Mouse (Mus musculus): ENCODE measurements around the gene Rpl7a. TPM values are rescaled to one million over a fixed set of nuclear protein-coding genes. Genes with fewer than 3 reads are reported as not detected.

Gene Rpl7a
- polyA plus RNA-seq, 1 experiment: 980 TPM

DNA sequence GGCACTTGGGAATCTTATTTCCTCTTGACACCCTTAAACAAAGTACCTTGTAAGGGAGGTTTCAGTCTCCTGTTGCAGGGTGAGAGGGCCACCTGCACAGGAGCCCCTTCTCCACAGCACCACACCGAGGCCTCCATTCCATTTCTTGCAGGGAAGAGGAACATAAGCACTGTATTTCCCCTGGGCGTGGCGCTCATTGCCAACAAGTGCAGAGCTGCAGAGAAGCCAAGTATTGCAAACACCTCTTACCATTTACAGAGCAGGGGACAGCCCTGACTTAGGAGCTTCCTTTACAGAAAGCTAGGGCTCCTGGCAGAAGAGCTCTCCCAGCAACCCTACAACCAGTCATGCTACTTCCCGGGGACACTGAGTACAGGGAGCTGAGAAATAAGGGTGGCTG lies 41.6 kb downstream of the Rpl7a start:
- 66% methylated on average over 4 of the region's 4 CpGs for WGBS

DNA sequence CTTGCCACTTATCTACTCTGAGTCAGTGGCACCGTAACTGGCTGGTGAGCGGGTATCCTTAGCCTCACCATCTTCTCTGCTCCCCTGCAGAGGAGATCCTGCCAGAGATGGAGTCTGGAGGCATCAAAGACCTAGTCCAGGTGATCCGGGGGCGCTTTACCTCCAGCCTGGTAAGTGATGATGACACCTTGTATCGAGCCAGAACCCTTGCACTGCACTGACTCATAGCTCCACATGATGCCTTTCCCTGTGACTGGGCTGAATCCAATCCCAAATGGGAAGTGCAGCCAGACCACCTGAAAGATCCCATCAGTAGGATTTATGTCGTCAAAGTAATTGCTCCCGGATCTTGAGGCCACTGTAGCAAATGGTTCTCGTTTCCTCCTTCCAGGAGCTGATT lies 42.3 kb downstream of the Rpl7a start:
- no peak for DNase-seq (ENCODE audit: low read depth, low spot score)
- 86% methylated on average over 8 of the region's 8 CpGs for WGBS

More for the DNA sequence above, 41.6 kb downstream of the Rpl7a start:
- DNase-seq (ENCODE audit: low read depth, low spot score): no peak

GRCm38 (mm10) chr2:26954735-26955395 lies 44.3 kb downstream of the Rpl7a start:
- 85% methylated on average over 2 of the region's 2 CpGs for WGBS
- no peak for DNase-seq (ENCODE audit: low read depth, low spot score)

DNA sequence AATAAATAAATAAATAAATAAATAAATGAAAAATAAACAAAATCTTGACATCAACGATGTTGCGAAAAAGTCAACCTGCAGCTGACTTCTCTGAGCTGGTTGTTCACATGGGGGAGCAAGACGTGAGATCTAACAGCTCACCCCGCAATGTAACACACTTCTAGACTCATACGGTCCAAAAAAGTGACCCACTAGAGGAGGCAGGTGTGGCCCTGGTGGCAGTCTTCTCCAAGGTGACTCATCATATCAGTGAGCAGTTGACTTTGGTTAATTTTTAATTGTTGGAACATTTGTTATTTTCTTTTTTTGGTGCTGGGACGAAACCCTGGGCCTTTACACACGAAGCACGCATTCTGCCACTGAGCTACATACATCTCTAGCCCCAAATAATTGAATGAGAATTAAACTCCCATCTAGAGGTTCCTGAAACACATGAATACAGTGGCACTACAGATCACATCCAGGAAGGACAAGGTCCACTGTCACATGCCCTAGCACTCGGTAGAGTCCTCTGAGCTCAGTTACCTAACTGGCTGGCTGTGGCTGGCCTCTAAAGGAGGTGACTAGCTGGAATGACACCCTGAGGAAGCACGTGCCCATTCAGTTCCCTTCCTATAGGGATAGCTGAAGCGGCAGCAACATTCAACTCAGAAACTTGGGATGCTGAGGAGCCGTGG lies 46.4 kb downstream of the Rpl7a start:
- 45% methylated on average over 12 of the region's 12 CpGs for WGBS

DNA sequence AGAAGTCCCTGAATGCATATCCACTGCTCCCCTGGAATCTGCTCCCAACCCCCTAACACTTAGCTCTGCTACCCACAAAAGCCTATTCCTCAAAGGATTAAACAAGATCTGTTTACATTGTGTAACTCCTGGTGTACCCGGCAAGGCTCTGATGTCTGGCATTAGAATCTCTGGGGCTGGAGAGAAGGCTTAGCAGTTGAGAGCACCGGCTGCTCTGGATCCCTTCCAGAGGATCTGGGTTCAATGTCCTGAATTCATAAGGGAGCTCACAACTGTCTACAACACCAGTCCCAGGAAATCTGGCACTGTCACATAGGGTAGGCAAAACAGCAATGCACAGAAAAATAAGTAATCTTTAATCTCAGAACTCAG lies 46.9 kb downstream of the Rpl7a start:
- no peak for DNase-seq (ENCODE audit: low read depth, low spot score)
- WGBS: 28% methylated on average over 2 of the region's 2 CpGs

More for the DNA sequence above, 46.4 kb downstream of the Rpl7a start:
- DNase-seq (ENCODE audit: low read depth, low spot score): peak; percentile 51

DNA sequence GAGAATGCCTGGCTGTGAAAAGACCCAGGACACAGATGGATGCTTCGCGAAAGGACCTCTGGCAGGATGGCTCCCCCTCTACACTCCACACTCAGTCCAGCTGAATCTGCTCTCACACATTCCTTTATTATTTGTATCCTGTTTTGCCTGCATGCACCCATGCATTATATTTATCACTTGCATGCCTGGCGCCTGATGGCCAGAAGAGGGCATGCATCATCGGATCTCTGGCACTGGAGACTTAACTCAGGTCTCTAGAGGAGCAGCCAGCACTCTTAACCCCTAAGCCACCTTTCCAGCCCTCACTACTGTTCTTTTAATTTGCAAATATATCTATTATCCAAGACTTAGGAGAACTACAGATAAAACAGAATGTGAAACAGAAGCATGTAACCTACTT lies 50.2 kb downstream of the Rpl7a start:
- 63% methylated on average over 4 of the region's 4 CpGs for WGBS

More for the DNA sequence above, 50.2 kb downstream of the Rpl7a start:
- DNase-seq (ENCODE audit: low read depth, low spot score): no peak

Other genes starting within 250 kb of the Rpl7a start
- gene Lcn4, start 239.5 kb upstream of the Rpl7a start, polyA plus RNA-seq (2012; rRNA removed): 0.11 TPM in 1 of 2 replicates, not detected in the other
- gene Abo, start 45.8 kb upstream of the Rpl7a start, polyA plus RNA-seq (2012; rRNA removed): not detected in 2 replicates
- 7.9 and 10.0 TPM in 2 replicates for gene Surf6, start 7.9 kb upstream of the Rpl7a start, polyA plus RNA-seq (2012; rRNA removed)
- 22.3 and 24.4 TPM in 2 replicates for gene Med22, start 87 bp upstream of the Rpl7a start, polyA plus RNA-seq (2012; rRNA removed)
- gene Surf2, start 5.6 kb downstream of the Rpl7a start, polyA plus RNA-seq (2012; rRNA removed): 15.1 and 17.5 TPM in 2 replicates
- 44.4 and 49.5 TPM in 2 replicates for gene Surf1, start 5.8 kb downstream of the Rpl7a start, polyA plus RNA-seq (2012; rRNA removed)
- 378 and 526 TPM in 2 replicates for gene Surf4, start 23.2 kb downstream of the Rpl7a start, polyA plus RNA-seq (2012; rRNA removed)
- 0.15 TPM in 1 of 2 replicates, not detected in the other for gene Stkld1, start 23.3 kb downstream of the Rpl7a start, polyA plus RNA-seq (2012; rRNA removed)
- 22.3 and 30.0 TPM in 2 replicates for gene Rexo4, start 53.6 kb downstream of the Rpl7a start, polyA plus RNA-seq (2012; rRNA removed)
- 0.43 and 0.59 TPM in 2 replicates for gene Adamts13, start 62.7 kb downstream of the Rpl7a start, polyA plus RNA-seq (2012; rRNA removed)
- gene Cacfd1, start 99.2 kb downstream of the Rpl7a start, polyA plus RNA-seq (2012; rRNA removed): 44.9 and 53.6 TPM in 2 replicates
- gene Slc2a6, start 117.2 kb downstream of the Rpl7a start, polyA plus RNA-seq (2012; rRNA removed): 5.2 and 6.0 TPM in 2 replicates
- 0.23 and 0.35 TPM in 2 replicates for gene Mymk, start 161.4 kb downstream of the Rpl7a start, polyA plus RNA-seq (2012; rRNA removed)
- 1.3 and 1.8 TPM in 2 replicates for gene Adamtsl2, start 168.6 kb downstream of the Rpl7a start, polyA plus RNA-seq (2012; rRNA removed)
- gene Fam163b, start 231.7 kb downstream of the Rpl7a start, polyA plus RNA-seq (2012; rRNA removed): 0.04 and 0.05 TPM in 2 replicates

Data from large intestine, adult 2 months (tissue).